ENCODE assay signal across 13 mouse cellular contexts in genomic region chr13:56553923-56554322, GRCm38 (mm10). TPM values are rescaled to one million over a fixed set of nuclear protein-coding genes. Genes with fewer than 3 reads are reported as not detected.
"Had no signal": no experiment of that assay in that cellular context is flagged by ENCODE, and none has a peak within 500 bp of the region (broad histone marks: within the 10 kb centered on the region; RNA-seq: fewer than 3 reads in every experiment).

No protein-coding gene starts in this region.

- H3K27ac ChIP-seq: midbrain, embryonic 12.5 days; neural tube, embryonic 13.5 days; neural tube, embryonic 15.5 days had no signal

- H3K4me1 ChIP-seq: neural tube, embryonic 13.5 days had no signal

- H3K27me3 ChIP-seq: midbrain, embryonic 12.5 days; neural tube, embryonic 13.5 days; neural tube, embryonic 15.5 days had no signal

- H3K4me3 ChIP-seq: midbrain, embryonic 12.5 days; myocyte; neural tube, embryonic 13.5 days; neural tube, embryonic 15.5 days had no signal

- DNase-seq: lung, adult 18-20 months had no signal

- H3K9ac ChIP-seq: lung, embryonic 14.5 days; midbrain, embryonic 12.5 days; neural tube, embryonic 13.5 days; neural tube, embryonic 15.5 days had no signal

- H3K4me2 ChIP-seq: lung, embryonic 14.5 days; midbrain, embryonic 12.5 days; neural tube, embryonic 13.5 days; neural tube, embryonic 15.5 days had no signal

- H3K36me3 ChIP-seq: midbrain, embryonic 12.5 days; neural tube, embryonic 13.5 days; neural tube, embryonic 15.5 days had no signal

- H3K9me3 ChIP-seq: midbrain, embryonic 12.5 days; neural tube, embryonic 13.5 days; neural tube, embryonic 15.5 days had no signal

RNA-seq across cellular contexts. Expression of gene Lect2, which starts 5.6 kb away (rescaled TPM):
- total RNA-seq: megakaryocyte, adult 5-6 weeks; megakaryocyte-erythroid progenitor cell, adult 5-6 weeks had no signal
- polyA plus RNA-seq: lung, embryonic 14.5 days; lung, embryonic 16.5 days; midbrain, embryonic 12.5 days; midbrain, embryonic 16.5 days; myocyte; neural tube, embryonic 11.5 days; neural tube, embryonic 13.5 days; neural tube, embryonic 15.5 days; stomach, embryonic 14.5 days; thymus, postnatal 0 days had no signal

RNA-seq across cellular contexts. Expression of gene Fbxl21, which starts 31.7 kb away (rescaled TPM):
- total RNA-seq: megakaryocyte, adult 5-6 weeks; megakaryocyte-erythroid progenitor cell, adult 5-6 weeks had no signal
